Mouse (Mus musculus): ENCODE results near the gene AW011738. TPM values are rescaled to one million over a fixed set of nuclear protein-coding genes. Genes with fewer than 3 reads are reported as not detected.

Gene AW011738
- 2.7 and 3.5 TPM in 2 replicates for polyA plus RNA-seq (2015; fragmentation: Nextera tagmentation; extraction: Ambion mirVana)

GRCm38 (mm10) chr4:156203001-156203412 is at the start of gene AW011738:
Gene AW011738, plus strand, starts transcription at chr4:156203304.
- peak within 1 kb of the TSS; percentile 56 for H3K9ac ChIP-seq
- peak within 1 kb of the TSS; percentile 52 for H3K4me3 ChIP-seq
- WGBS, result 0% methylated on average over 39 of the region's 39 CpGs
- peak within 1 kb of the TSS; percentile 91 for H3K4me2 ChIP-seq
- no peak within 1 kb of the TSS; the same call in 1 of the 2 replicates for H3K27ac ChIP-seq
- peak; percentile 77; the same call in 1 of the 2 replicates for ATAC-seq (ENCODE audit: borderline replicate concordance, extremely low read depth, low FRiP score, low TSS enrichment)
- H3K27me3 ChIP-seq, result peaks cover 20% of the 10 kb centered on the region
- H3K9me3 ChIP-seq, result no peaks in the 10 kb centered on the region
- peaks cover 18% of the 10 kb centered on the region for H3K4me1 ChIP-seq
- no peaks in the 10 kb centered on the region for H3K36me3 ChIP-seq

GRCm38 (mm10) chr4:156154771-156155170 is 48.3 kb upstream of the AW011738 start:
- no peak for ATAC-seq (ENCODE audit: borderline replicate concordance, extremely low read depth, low FRiP score, low TSS enrichment)
- H3K4me1 ChIP-seq, result no peaks in the 10 kb centered on the region
- 92% methylated on average over 3 of the region's 3 CpGs for WGBS
- H3K27me3 ChIP-seq, result no peaks in the 10 kb centered on the region
- H3K36me3 ChIP-seq, result no peaks in the 10 kb centered on the region
- no peak overlapping the region for H3K9ac ChIP-seq
- no peak overlapping the region for H3K4me2 ChIP-seq
- H3K9me3 ChIP-seq, result 0 out of 2 replicates have a peak, but pooled peaks cover 6% of the 10 kb centered on the region
- no peak overlapping the region for H3K4me3 ChIP-seq
- no peak overlapping the region for H3K27ac ChIP-seq

GRCm38 (mm10) chr4:156166477-156166876 is 36.6 kb upstream of the AW011738 start:
- H3K4me3 ChIP-seq, result no peak overlapping the region
- peaks cover 85% of the 10 kb centered on the region for H3K36me3 ChIP-seq
- no peaks in the 10 kb centered on the region for H3K27me3 ChIP-seq
- H3K4me2 ChIP-seq, result no peak overlapping the region
- no peak overlapping the region for H3K9ac ChIP-seq
- WGBS, result 85% methylated on average over 9 of the region's 9 CpGs
- no peak for ATAC-seq (ENCODE audit: borderline replicate concordance, extremely low read depth, low FRiP score, low TSS enrichment)
- H3K9me3 ChIP-seq, result no peaks in the 10 kb centered on the region; the same call in 1 of the 2 replicates
- H3K4me1 ChIP-seq, result no peaks in the 10 kb centered on the region
- no peak overlapping the region for H3K27ac ChIP-seq

- no peak overlapping the region for H3K4me3 ChIP-seq
- no peak overlapping the region for H3K4me2 ChIP-seq
- 90% methylated on average over 8 of the region's 8 CpGs for WGBS
- peaks cover 95% of the 10 kb centered on the region for H3K36me3 ChIP-seq
- H3K9ac ChIP-seq, result no peak overlapping the region
- ATAC-seq (ENCODE audit: borderline replicate concordance, extremely low read depth, low FRiP score, low TSS enrichment), result no peak
- no peak overlapping the region for H3K27ac ChIP-seq
- no peaks in the 10 kb centered on the region for H3K9me3 ChIP-seq
- H3K4me1 ChIP-seq, result no peaks in the 10 kb centered on the region
- no peaks in the 10 kb centered on the region for H3K27me3 ChIP-seq
Measured at GRCm38 (mm10) chr4:156168611-156169010, 34.5 kb upstream of the AW011738 start.

- Histone ChIP-seq H3K4me3 (no peak overlapping the region), H3K9me3 (no peaks in the 10 kb centered on the region), H3K27me3 (no peaks in the 10 kb centered on the region), H3K4me2 (no peak overlapping the region), H3K4me1 (no peaks in the 10 kb centered on the region), H3K9ac (no peak overlapping the region), H3K27ac (no peak overlapping the region), H3K36me3 (peaks cover 95% of the 10 kb centered on the region)
- WGBS, result 96% methylated on average over 10 of the region's 10 CpGs
- ATAC-seq (ENCODE audit: borderline replicate concordance, extremely low read depth, low FRiP score, low TSS enrichment), result no peak
Measured at GRCm38 (mm10) chr4:156169129-156169528, 34.0 kb upstream of the AW011738 start.

GRCm38 (mm10) chr4:156171828-156172227 is 31.3 kb upstream of the AW011738 start:
- 95% methylated on average over 11 of the region's 11 CpGs for WGBS
- Histone ChIP-seq H3K4me2 (no peak overlapping the region), H3K9ac (no peak overlapping the region), H3K9me3 (no peaks in the 10 kb centered on the region), H3K27ac (no peak overlapping the region), H3K4me3 (no peak overlapping the region), H3K36me3 (peaks cover 98% of the 10 kb centered on the region), H3K4me1 (no peaks in the 10 kb centered on the region), H3K27me3 (no peaks in the 10 kb centered on the region)
- ATAC-seq (ENCODE audit: borderline replicate concordance, extremely low read depth, low FRiP score, low TSS enrichment), result no peak

- Histone ChIP-seq H3K27me3 (no peaks in the 10 kb centered on the region), H3K27ac (no peak overlapping the region), H3K4me2 (no peak overlapping the region), H3K4me3 (no peak overlapping the region), H3K36me3 (peaks cover 66% of the 10 kb centered on the region), H3K9ac (no peak overlapping the region), H3K9me3 (no peaks in the 10 kb centered on the region), H3K4me1 (no peaks in the 10 kb centered on the region)
- WGBS, result 87% methylated on average over 9 of the region's 9 CpGs
- no peak for ATAC-seq (ENCODE audit: borderline replicate concordance, extremely low read depth, low FRiP score, low TSS enrichment)
Measured at GRCm38 (mm10) chr4:156177630-156178029, 25.5 kb upstream of the AW011738 start.

GRCm38 (mm10) chr4:156183747-156184146 is 19.4 kb upstream of the AW011738 start:
- Histone ChIP-seq H3K36me3 (peaks cover 23% of the 10 kb centered on the region), H3K27ac (no peak overlapping the region), H3K4me3 (no peak overlapping the region), H3K27me3 (no peaks in the 10 kb centered on the region), H3K9ac (no peak overlapping the region), H3K4me1 (peaks cover 18% of the 10 kb centered on the region), H3K9me3 (no peaks in the 10 kb centered on the region), H3K4me2 (no peak overlapping the region)
- no peak for ATAC-seq (ENCODE audit: borderline replicate concordance, extremely low read depth, low FRiP score, low TSS enrichment)
- WGBS, result 74% methylated on average over 5 of the region's 5 CpGs

GRCm38 (mm10) chr4:156184291-156184954 is 18.7 kb upstream of the AW011738 start:
- no peaks in the 10 kb centered on the region for H3K27me3 ChIP-seq
- no peak overlapping the region for H3K9ac ChIP-seq
- 72% methylated on average over 7 of the region's 7 CpGs for WGBS
- no peaks in the 10 kb centered on the region for H3K9me3 ChIP-seq
- H3K4me2 ChIP-seq, result no peak overlapping the region
- peaks cover 17% of the 10 kb centered on the region; the same call in 1 of the 2 replicates for H3K36me3 ChIP-seq
- H3K4me3 ChIP-seq, result no peak overlapping the region
- ATAC-seq (ENCODE audit: borderline replicate concordance, extremely low read depth, low FRiP score, low TSS enrichment), result no peak
- no peak overlapping the region for H3K27ac ChIP-seq
- H3K4me1 ChIP-seq, result peaks cover 24% of the 10 kb centered on the region

- 83% methylated on average over 13 of the region's 13 CpGs for WGBS
- Histone ChIP-seq H3K4me1 (peaks cover 33% of the 10 kb centered on the region), H3K9ac (0 out of 2 replicates have a peak overlapping the region, but pooled peaks have one; percentile 3), H3K27me3 (no peaks in the 10 kb centered on the region), H3K27ac (no peak overlapping the region), H3K36me3 (peaks cover 24% of the 10 kb centered on the region; the same call in 1 of the 2 replicates), H3K9me3 (no peaks in the 10 kb centered on the region), H3K4me2 (0 out of 2 replicates have a peak overlapping the region, but pooled peaks have one; percentile 36), H3K4me3 (peak overlapping the region; percentile 23)
- ATAC-seq (ENCODE audit: borderline replicate concordance, extremely low read depth, low FRiP score, low TSS enrichment), result no peak
Measured at GRCm38 (mm10) chr4:156185456-156185949, 17.6 kb upstream of the AW011738 start.

GRCm38 (mm10) chr4:156185950-156186850 is 16.9 kb upstream of the AW011738 start:
- 0 out of 2 replicates have a peak overlapping the region, but pooled peaks have one; percentile 3 for H3K9ac ChIP-seq
- peaks cover 33% of the 10 kb centered on the region for H3K4me1 ChIP-seq
- WGBS, result 25% methylated on average over 31 of the region's 31 CpGs
- no peaks in the 10 kb centered on the region for H3K27me3 ChIP-seq
- peak overlapping the region; percentile 23 for H3K4me3 ChIP-seq
- peaks cover 31% of the 10 kb centered on the region; the same call in 1 of the 2 replicates for H3K36me3 ChIP-seq
- ATAC-seq (ENCODE audit: borderline replicate concordance, extremely low read depth, low FRiP score, low TSS enrichment), result peak; percentile 20; the same call in 1 of the 2 replicates
- peak overlapping the region; percentile 36 for H3K4me2 ChIP-seq
- H3K27ac ChIP-seq, result no peak overlapping the region
- no peaks in the 10 kb centered on the region for H3K9me3 ChIP-seq
